Mouse (Mus musculus): Measurements from ENCODE around the gene Pqlc2.

Pqlc2 gene

GRCm38 (mm10) chr4:139302241-139302640, 8.3 kb downstream of the Pqlc2 start:
- DNase-seq, result no peak

GRCm38 (mm10) chr4:139301780-139302179, 8.7 kb downstream of the Pqlc2 start:
- DNase-seq, result no peak

- DNase-seq, result no peak
Measured at GRCm38 (mm10) chr4:139298671-139299366, 11.7 kb downstream of the Pqlc2 start.

- no peak for DNase-seq
Measured at GRCm38 (mm10) chr4:139297566-139297965, 12.9 kb downstream of the Pqlc2 start.

GRCm38 (mm10) chr4:139292038-139292437, 18.5 kb downstream of the Pqlc2 start:
- no peak for DNase-seq

- DNase-seq, result no peak
Measured at GRCm38 (mm10) chr4:139291099-139291498, 19.4 kb downstream of the Pqlc2 start.

GRCm38 (mm10) chr4:139289017-139289416, 21.5 kb downstream of the Pqlc2 start:
- no peak for DNase-seq

GRCm38 (mm10) chr4:139287122-139287863, 23.2 kb downstream of the Pqlc2 start:
- peak; percentile 48 to 62 for DNase-seq

- no peak for DNase-seq
Measured at GRCm38 (mm10) chr4:139286234-139286633, 24.3 kb downstream of the Pqlc2 start.

GRCm38 (mm10) chr4:139284877-139285276, 25.6 kb downstream of the Pqlc2 start:
- DNase-seq, result no peak

GRCm38 (mm10) chr4:139282955-139283417, 27.5 kb downstream of the Pqlc2 start:
- no peak for DNase-seq

- no peak for DNase-seq
Measured at GRCm38 (mm10) chr4:139281791-139282345, 28.6 kb downstream of the Pqlc2 start.

- DNase-seq, result no peak
Measured at GRCm38 (mm10) chr4:139280530-139280929, 30.0 kb downstream of the Pqlc2 start.

GRCm38 (mm10) chr4:139276411-139276810, 34.1 kb downstream of the Pqlc2 start:
- no peak for DNase-seq

GRCm38 (mm10) chr4:139274573-139274972, 35.9 kb downstream of the Pqlc2 start:
- DNase-seq, result no peak

- no peak for DNase-seq
Measured at GRCm38 (mm10) chr4:139272951-139273680, 37.4 kb downstream of the Pqlc2 start.

GRCm38 (mm10) chr4:139271562-139271961, 38.9 kb downstream of the Pqlc2 start:
- no peak for DNase-seq

GRCm38 (mm10) chr4:139270168-139270567, 40.3 kb downstream of the Pqlc2 start:
- DNase-seq, result no peak

GRCm38 (mm10) chr4:139268242-139268641, 42.3 kb downstream of the Pqlc2 start:
- DNase-seq, result no peak

GRCm38 (mm10) chr4:139267335-139267734, 43.2 kb downstream of the Pqlc2 start:
- DNase-seq, result no peak

GRCm38 (mm10) chr4:139266500-139266865, 44.0 kb downstream of the Pqlc2 start:
- no peak for DNase-seq

- no peak for DNase-seq
Measured at GRCm38 (mm10) chr4:139265783-139266499, 44.6 kb downstream of the Pqlc2 start.

- no peak for DNase-seq
Measured at GRCm38 (mm10) chr4:139262981-139263380, 47.5 kb downstream of the Pqlc2 start.

Data from thymus, adult 18-20 months (tissue).